Mouse (Mus musculus) hindbrain, postnatal 0 days (tissue): Measurements from ENCODE around the gene 2310011J03Rik. TPM values are rescaled to one million over a fixed set of nuclear protein-coding genes. Genes with fewer than 3 reads are reported as not detected.
A peak's percentile ranks its signal among the peaks of the same experiment; 100 is the strongest.

Experiments used
- ATAC-seq: fragments of 200-750 bp; cut with Nextera tagmentation; 2 replicates; pipeline ENCODE4 v1.8.0; 2017; ENCODE audit warnings: mild to moderate bottlenecking, moderate TSS enrichment, moderate library complexity
- DNase-seq: peaks from one replicate; pipeline ENCODE4 v3.0.0-alpha.2; 2015; ENCODE audit warnings: low spot score
- H3K27ac ChIP-seq: fragments of 300-500 bp; sonication (generic); 2 replicates; pipeline ENCODE4 v1.5.1; 2014; ENCODE audit warnings: mild to moderate bottlenecking
- H3K27me3 ChIP-seq: fragments of 300-500 bp; sonication (generic); 2 replicates; pipeline ENCODE4 v1.6.1; 2014; ENCODE audit warnings: low read length, mixed read lengths; ENCODE audit not compliant: insufficient read depth
- H3K36me3 ChIP-seq: fragments of 300-500 bp; sonication (generic); 2 replicates; pipeline ENCODE4 v1.6.1; 2014; ENCODE audit warnings: low read length, mixed read lengths; ENCODE audit not compliant: insufficient read depth
- H3K4me1 ChIP-seq: fragments of 300-500 bp; sonication (generic); 2 replicates; pipeline ENCODE4 v1.6.1; 2014; ENCODE audit warnings: antibody characterized with exemption, low read length, mixed read lengths; ENCODE audit not compliant: insufficient read depth
- H3K4me2 ChIP-seq: fragments of 300-500 bp; sonication (generic); 2 replicates; pipeline ENCODE4 v1.6.1; 2014; ENCODE audit warnings: low read depth, mild to moderate bottlenecking, low read length, moderate library complexity, mixed read lengths
- H3K4me3 ChIP-seq: fragments of 300-500 bp; sonication (generic); 2 replicates; pipeline ENCODE4 v1.5.1; 2014; ENCODE audit warnings: low read length
- H3K9ac ChIP-seq: fragments of 300-500 bp; sonication (generic); replicated peaks from 2 replicates; pipeline ENCODE4 v1.6.1; 2014; ENCODE audit warnings: mild to moderate bottlenecking, low read length, moderate library complexity, mixed read lengths
- H3K9me3 ChIP-seq: fragments of 300-500 bp; sonication (generic); 2 replicates; pipeline ENCODE4 v1.6.1; 2016; ENCODE audit warnings: low read length, mixed read lengths
- CTCF ChIP-seq: IDR thresholded peaks from 2 replicates; pipeline ENCODE4 v1.5.1; 2016; ENCODE audit warnings: antibody characterized with exemption, control low read depth, low read depth
- WGBS: fragments of 180-500 bp; shearing (Covaris S2); extraction: QIAGEN DNeasy Blood & Tissue Kit; methylation state at CpG from one replicate; pipeline ENCODE4 v1.1.7; 2014; 5-methylcytosine and 5-hydroxymethylcytosine counted together
- polyA plus RNA-seq: library from polyadenylated mRNA; unstranded; fragments of >200 nt; fragmentation: Nextera tagmentation; extraction: Ambion mirVana; gene quantifications from 2 replicates; pipeline ENCODE4 v1.2.1, GENCODE M21; 2015
- total RNA-seq: library from RNA; depleted of rRNA; stranded (reverse); fragments of >200 nt; gene quantifications from 2 replicates; pipeline ENCODE4 v1.2.3, GENCODE M21; 2014

The 2310011J03Rik gene
- total and polyA plus RNA-seq, 2 experiments from 2014 or later: 35.7 to 36.0 TPM

DNA sequence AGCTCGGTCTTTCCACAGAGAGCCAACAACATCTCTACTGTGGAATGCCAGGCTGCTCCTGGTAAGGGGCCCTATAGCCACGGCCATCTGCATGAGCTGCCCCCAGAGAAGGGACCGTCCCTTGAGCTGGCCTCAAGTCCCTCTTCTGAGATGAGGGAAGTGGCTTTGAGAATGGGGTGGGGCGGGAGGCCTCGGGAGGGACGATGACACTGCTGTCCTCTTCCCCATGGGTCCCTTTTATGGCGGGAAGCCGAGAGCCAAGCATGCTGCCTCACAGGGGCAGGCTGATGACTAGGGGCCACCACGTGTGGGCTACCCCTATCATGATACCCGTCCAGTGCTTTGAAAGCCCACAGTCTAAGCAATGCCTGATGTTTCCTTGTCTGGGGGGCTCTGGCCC is 3.3 kb downstream of the 2310011J03Rik start:
- no peaks in the 10 kb centered on the region for H3K27me3 ChIP-seq
- H3K9ac ChIP-seq: no peak overlapping the region
- WGBS: 47% methylated on average over 10 of the region's 10 CpGs
- H3K4me3 ChIP-seq: no peak overlapping the region
- ATAC-seq (no peak), DNase-seq (no peak)
- H3K9me3 ChIP-seq: no peaks in the 10 kb centered on the region
- no peak for TF ChIP-seq CTCF
- peak overlapping the region; percentile 43; the same call in 1 of the 2 replicates for H3K27ac ChIP-seq
- no peaks in the 10 kb centered on the region for H3K4me1 ChIP-seq
- peaks cover 34% of the 10 kb centered on the region for H3K36me3 ChIP-seq
- H3K4me2 ChIP-seq: no peak overlapping the region

DNA sequence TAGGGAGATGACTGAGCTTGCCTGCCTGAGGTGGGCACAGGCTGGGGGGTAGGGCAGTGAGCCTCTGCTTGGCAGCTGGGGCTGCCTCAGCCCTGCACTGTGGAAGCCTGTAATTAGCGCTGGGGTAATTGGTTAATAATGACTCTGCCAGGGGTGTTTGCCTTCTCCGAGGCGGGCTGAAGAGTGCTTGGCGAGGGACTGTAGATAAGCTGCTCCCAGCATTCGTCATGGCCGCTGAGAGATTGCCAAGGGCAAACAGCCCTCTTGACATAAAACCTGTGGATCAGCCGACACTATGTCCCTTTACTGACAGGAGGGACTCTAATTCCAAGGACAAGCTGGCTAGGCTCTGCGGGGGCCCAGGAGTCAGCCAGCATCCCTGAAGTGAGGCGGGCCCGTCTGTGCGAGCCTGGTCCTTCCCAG is 4.0 kb downstream of the 2310011J03Rik start:
- Histone ChIP-seq H3K9me3 (no peaks in the 10 kb centered on the region), H3K27ac (peak overlapping the region; percentile 43; the same call in 1 of the 2 replicates), H3K4me2 (no peak overlapping the region), H3K27me3 (no peaks in the 10 kb centered on the region), H3K36me3 (peaks cover 40% of the 10 kb centered on the region), H3K4me1 (no peaks in the 10 kb centered on the region), H3K9ac (no peak overlapping the region), H3K4me3 (no peak overlapping the region)
- ATAC-seq: peak; percentile 4; the same call in 1 of the 2 replicates
- DNase-seq: no peak
- WGBS: 28% methylated on average over 11 of the region's 11 CpGs
- no peak for TF ChIP-seq CTCF

DNA sequence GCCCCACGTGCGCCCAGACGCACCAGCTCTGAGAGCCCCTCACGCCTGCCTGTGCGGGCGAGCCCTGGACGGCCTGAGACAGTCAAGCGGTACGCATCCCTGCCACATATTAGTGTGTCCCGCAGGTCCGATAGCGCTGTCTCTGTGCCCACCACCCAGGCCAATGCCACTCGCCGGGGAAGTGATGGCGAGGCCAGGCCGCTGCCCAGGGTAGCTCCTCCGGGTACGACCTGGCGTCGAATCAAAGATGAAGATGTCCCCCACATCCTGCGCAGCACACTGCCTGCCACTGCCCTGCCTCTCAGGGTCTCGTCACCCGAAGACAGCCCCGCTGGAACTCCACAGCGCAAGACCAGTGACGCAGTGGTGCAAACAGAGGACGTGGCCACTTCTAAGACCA is 5.0 kb downstream of the 2310011J03Rik start:
- Histone ChIP-seq H3K4me1 (no peaks in the 10 kb centered on the region), H3K27me3 (no peaks in the 10 kb centered on the region), H3K36me3 (peaks cover 48% of the 10 kb centered on the region), H3K9ac (no peak overlapping the region), H3K9me3 (no peaks in the 10 kb centered on the region), H3K4me2 (no peak overlapping the region), H3K27ac (no peak overlapping the region), H3K4me3 (no peak overlapping the region)
- ATAC-seq (no peak), DNase-seq (no peak)
- 51% methylated on average over 27 of the region's 27 CpGs for WGBS
- no peak for TF ChIP-seq CTCF

DNA sequence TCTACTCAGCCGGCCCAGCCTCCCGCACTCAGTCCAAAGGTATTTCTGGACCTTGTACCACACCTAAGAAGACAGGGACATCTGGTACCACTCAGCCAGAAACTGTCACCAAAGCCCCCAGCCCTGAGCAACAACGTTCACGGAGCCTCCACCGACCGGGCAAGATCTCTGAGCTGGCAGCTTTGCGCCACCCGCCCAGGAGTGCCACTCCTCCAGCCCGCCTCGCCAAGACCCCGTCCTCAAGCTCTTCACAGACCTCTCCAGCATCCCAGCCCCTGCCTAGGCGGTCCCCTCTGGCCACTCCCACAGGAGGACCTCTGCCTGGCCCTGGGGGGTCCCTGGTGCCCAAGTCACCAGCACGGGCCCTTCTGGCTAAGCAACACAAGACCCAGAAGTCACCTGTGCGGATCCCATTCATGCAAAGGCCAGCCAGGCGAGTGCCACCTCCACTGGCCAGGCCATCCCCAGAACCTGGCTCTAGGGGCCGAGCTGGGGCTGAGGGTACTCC is 5.8 kb downstream of the 2310011J03Rik start:
- 55% methylated on average over 16 of the region's 16 CpGs for WGBS
- Histone ChIP-seq H3K9ac (0 out of 2 replicates have a peak overlapping the region, but pooled peaks have one; percentile 9), H3K27me3 (no peaks in the 10 kb centered on the region), H3K9me3 (no peaks in the 10 kb centered on the region), H3K36me3 (peaks cover 48% of the 10 kb centered on the region), H3K4me2 (no peak overlapping the region), H3K4me3 (no peak overlapping the region), H3K4me1 (no peaks in the 10 kb centered on the region), H3K27ac (no peak overlapping the region)
- ATAC-seq (no peak), DNase-seq (no peak)
- no peak for TF ChIP-seq CTCF

DNA sequence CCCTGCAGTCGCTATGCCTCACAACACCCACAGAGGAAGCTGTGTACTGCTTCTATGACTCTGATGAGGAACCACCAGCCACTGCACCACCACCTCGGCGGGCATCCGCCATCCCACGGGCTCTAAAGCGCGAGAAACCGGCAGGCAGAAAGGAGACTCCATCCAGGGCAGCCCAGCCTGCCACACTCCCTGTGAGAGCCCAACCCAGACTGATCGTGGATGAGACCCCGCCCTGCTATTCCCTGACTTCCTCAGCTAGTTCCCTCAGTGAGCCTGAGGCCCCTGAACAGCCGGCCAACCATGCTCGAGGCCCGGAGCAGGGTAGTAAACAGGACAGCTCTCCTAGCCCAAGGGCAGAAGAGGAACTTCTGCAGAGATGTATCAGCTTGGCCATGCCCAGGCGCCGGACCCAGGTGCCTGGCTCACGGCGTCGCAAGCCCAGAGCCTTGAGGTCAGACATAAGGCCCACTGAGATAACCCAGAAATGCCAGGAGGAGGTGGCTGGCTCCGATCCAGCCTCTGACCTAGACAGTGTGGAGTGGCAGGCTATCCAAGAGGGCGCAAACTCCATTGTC is 6.6 kb downstream of the 2310011J03Rik start:
- TF ChIP-seq CTCF: no peak
- H3K4me1 ChIP-seq: no peaks in the 10 kb centered on the region
- WGBS: 55% methylated on average over 20 of the region's 20 CpGs

DNA sequence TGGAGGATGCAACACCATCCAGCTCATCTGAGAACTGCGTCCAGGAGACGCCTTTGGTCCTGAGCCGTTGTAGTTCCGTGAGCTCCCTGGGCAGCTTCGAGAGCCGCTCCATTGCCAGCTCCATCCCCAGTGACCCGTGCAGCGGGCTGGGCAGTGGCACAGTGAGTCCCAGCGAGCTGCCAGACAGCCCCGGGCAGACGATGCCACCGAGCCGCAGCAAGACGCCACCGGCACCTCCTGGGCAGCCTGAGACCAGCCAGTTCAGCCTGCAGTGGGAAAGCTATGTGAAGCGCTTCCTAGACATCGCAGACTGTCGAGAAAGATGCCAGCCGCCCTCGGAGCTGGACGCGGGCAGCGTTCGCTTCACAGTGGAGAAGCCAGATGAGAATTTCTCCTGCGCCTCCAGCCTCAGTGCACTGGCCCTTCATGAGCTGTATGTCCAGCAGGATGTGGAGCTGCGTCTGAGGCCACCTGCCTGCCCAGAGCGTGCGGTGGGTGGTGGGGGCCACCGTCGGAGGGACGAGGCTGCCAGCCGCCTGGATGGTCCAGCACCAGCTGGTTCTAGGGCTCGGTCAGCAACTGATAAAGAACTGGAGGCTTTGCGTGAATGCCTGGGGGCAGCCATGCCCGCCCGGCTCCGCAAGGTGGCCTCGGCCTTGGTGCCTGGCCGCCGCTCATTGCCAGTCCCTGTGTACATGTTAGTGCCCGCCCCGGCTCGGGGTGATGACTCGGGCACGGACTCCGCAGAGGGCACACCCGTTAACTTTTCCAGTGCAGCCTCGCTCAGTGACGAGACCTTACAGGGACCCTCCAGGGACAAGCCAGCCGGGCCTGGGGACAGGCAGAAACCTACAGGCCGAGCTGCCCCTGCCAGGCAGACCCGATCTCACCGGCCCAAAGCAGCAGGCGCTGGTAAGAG is 7.5 kb downstream of the 2310011J03Rik start:
- no peak for ATAC-seq
- WGBS: 66% methylated on average over 54 of the region's 54 CpGs
- no peak overlapping the region; the same call in 1 of the 2 replicates for H3K9ac ChIP-seq

More for the DNA sequence above, 6.6 kb downstream of the 2310011J03Rik start:
- Histone ChIP-seq H3K9ac (no peak overlapping the region), H3K27ac (no peak overlapping the region), H3K27me3 (no peaks in the 10 kb centered on the region), H3K4me2 (no peak overlapping the region), H3K9me3 (no peaks in the 10 kb centered on the region), H3K36me3 (peaks cover 55% of the 10 kb centered on the region), H3K4me3 (no peak overlapping the region)
- no peak for DNase-seq
- ATAC-seq: no peak

More for the DNA sequence above, 7.5 kb downstream of the 2310011J03Rik start:
- DNase-seq: no peak
- no peaks in the 10 kb centered on the region for H3K27me3 ChIP-seq
- H3K9me3 ChIP-seq: no peaks in the 10 kb centered on the region
- no peak overlapping the region for H3K4me3 ChIP-seq
- no peak for TF ChIP-seq CTCF
- peaks cover 64% of the 10 kb centered on the region for H3K36me3 ChIP-seq
- H3K4me2 ChIP-seq: no peak overlapping the region
- H3K4me1 ChIP-seq: no peaks in the 10 kb centered on the region
- H3K27ac ChIP-seq: no peak overlapping the region; the same call in 1 of the 2 replicates
